Mouse (Mus musculus) liver, postnatal 0 days (tissue): ENCODE data around the gene Gm48552. TPM values are rescaled to one million over a fixed set of nuclear protein-coding genes. Genes with fewer than 3 reads are reported as not detected.

Experiments used
- ATAC-seq: fragments of 200-750 bp; cut with Nextera tagmentation; 2 replicates; pipeline ENCODE4 v1.8.0; 2017; ENCODE audit warnings: mild to moderate bottlenecking, moderate library complexity
- DNase-seq: peaks from one replicate; pipeline ENCODE4 v3.0.0-alpha.2; 2016
- H3K27ac ChIP-seq: fragments of 300-500 bp; sonication (generic); 2 replicates; pipeline ENCODE4 v1.5.1; 2014; ENCODE audit warnings: antibody characterized with exemption, moderate library complexity, mild to moderate bottlenecking, low read depth
- H3K27me3 ChIP-seq: fragments of 300-500 bp; sonication (generic); 2 replicates; pipeline ENCODE4 v1.6.1; 2014; ENCODE audit warnings: low read length, control low read depth, mixed read lengths; ENCODE audit not compliant: insufficient read depth
- H3K36me3 ChIP-seq: fragments of 300-500 bp; sonication (generic); replicated peaks from 2 replicates; pipeline ENCODE4 v1.6.1; 2014; ENCODE audit warnings: mild to moderate bottlenecking, control low read depth, low read length, moderate library complexity, mixed read lengths; ENCODE audit not compliant: insufficient read depth
- H3K4me1 ChIP-seq: fragments of 300-500 bp; sonication (generic); 2 replicates; pipeline ENCODE4 v1.6.1; 2014; ENCODE audit warnings: antibody characterized with exemption, mild to moderate bottlenecking, control low read depth; ENCODE audit not compliant: insufficient read depth
- H3K4me2 ChIP-seq: fragments of 300-500 bp; sonication (generic); 2 replicates; pipeline ENCODE4 v1.6.1; 2014; ENCODE audit warnings: low read depth, mild to moderate bottlenecking, low read length, moderate library complexity, mixed read lengths
- H3K4me3 ChIP-seq: fragments of 300-500 bp; sonication (generic); 2 replicates; pipeline ENCODE4 v1.5.1; 2014; ENCODE audit warnings: low read depth, low read length
- H3K9ac ChIP-seq: fragments of 300-500 bp; sonication (generic); replicated peaks from 2 replicates; pipeline ENCODE4 v1.6.1; 2014; ENCODE audit warnings: mild to moderate bottlenecking, moderate library complexity
- H3K9me3 ChIP-seq: fragments of 300-500 bp; sonication (generic); 2 replicates; pipeline ENCODE4 v1.6.1; 2016; ENCODE audit warnings: mild to moderate bottlenecking, control low read depth, low read length, mixed read lengths
- CTCF ChIP-seq: sonication (generic); IDR thresholded peaks from 2 replicates; pipeline ENCODE4 v1.5.1; 2016; ENCODE audit warnings: antibody characterized with exemption, low read depth
- EP300 ChIP-seq: IDR thresholded peaks from 2 replicates; pipeline ENCODE4 v1.6.1; 2016; ENCODE audit warnings: antibody characterized with exemption, low read depth, mild to moderate bottlenecking
- WGBS: fragments of 180-500 bp; shearing (Covaris S2); extraction: QIAGEN DNeasy Blood & Tissue Kit; methylation state at CpG from one replicate; pipeline ENCODE4 v1.1.7; 2014; ENCODE audit not compliant: insufficient replicate concordance; 5-methylcytosine and 5-hydroxymethylcytosine counted together
- polyA plus RNA-seq: library from polyadenylated mRNA; unstranded; fragments of >200 nt; fragmentation: Nextera tagmentation; extraction: Ambion mirVana; gene quantifications from 2 replicates; pipeline ENCODE4 v1.2.1, GENCODE M21; 2015

Gene Gm48552
- polyA plus RNA-seq, 1 experiment from 2014 or later: not detected

DNA sequence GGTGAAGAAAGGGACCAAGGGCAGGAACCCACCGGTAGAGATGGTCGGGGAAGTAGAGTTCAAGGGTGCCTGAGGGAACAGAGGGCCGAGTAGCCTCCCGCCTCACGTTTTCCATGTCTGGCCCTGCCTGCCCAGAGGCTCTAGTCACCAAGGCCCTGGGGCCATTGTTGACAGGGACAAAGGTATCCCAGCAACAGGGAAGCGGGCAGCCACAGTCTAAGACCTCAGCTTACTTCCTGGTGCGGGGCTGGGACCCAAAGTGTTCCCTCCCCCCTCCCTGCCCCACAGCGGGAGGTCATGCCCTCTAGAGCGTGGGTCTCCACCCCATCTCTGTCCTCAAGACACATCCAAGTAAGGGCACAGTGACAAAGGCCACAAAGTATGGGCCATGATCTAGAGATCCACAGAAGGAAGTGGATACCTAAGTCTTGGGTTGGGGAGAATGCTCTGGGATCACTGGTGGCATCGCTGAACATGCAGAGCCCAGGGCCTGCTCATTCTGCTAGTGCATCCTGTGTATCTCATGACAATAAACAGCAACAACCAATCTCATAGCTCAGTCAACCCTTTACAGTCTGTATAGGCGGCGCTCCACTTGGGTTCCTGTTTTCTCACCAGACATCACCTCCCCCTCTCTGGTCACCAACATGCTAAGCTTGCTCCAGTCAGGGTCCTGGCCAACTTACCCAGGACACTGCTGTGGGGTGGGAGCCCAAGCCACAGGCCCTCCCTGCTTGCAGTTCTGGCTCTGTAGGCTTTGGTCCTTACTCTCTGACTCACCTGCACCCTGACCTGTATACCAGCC, 22.9 kb upstream of the Gm48552 start, which contains the start of gene 4930404N11Rik:
TSS of gene 4930404N11Rik (minus strand) at position 145 of the 805 bp plus-strand sequence.
- Histone ChIP-seq H3K36me3 (peaks cover 79% of the 10 kb centered on the region), H3K9me3 (no peaks in the 10 kb centered on the region), H3K4me3 (no peak within 1 kb of the TSS), H3K9ac (no peak within 1 kb of the TSS), H3K4me1 (peaks cover 47% of the 10 kb centered on the region), H3K27me3 (no peaks in the 10 kb centered on the region), H3K27ac (peak within 1 kb of the TSS; percentile 50; the same call in 1 of the 2 replicates), H3K4me2 (no peak within 1 kb of the TSS)
- DNase-seq (peak; percentile 44), ATAC-seq (no peak)
- TF ChIP-seq EP300 (no peak), CTCF (no peak)
- WGBS: 37% methylated on average over 12 of the region's 12 CpGs

- Histone ChIP-seq H3K27me3 (no peaks in the 10 kb centered on the region), H3K4me1 (peaks cover 42% of the 10 kb centered on the region), H3K4me3 (no peak overlapping the region), H3K9ac (no peak overlapping the region), H3K9me3 (no peaks in the 10 kb centered on the region), H3K4me2 (no peak overlapping the region), H3K36me3 (peaks cover 79% of the 10 kb centered on the region), H3K27ac (peak overlapping the region; percentile 50; the same call in 1 of the 2 replicates)
- TF ChIP-seq CTCF (no peak), EP300 (no peak)
- DNase-seq (no peak), ATAC-seq (no peak)
- 63% methylated on average over 6 of the region's 6 CpGs for WGBS
These were observed 22.2 kb upstream of the Gm48552 start for GRCm38 (mm10) chr10:81366477-81367206.

DNA sequence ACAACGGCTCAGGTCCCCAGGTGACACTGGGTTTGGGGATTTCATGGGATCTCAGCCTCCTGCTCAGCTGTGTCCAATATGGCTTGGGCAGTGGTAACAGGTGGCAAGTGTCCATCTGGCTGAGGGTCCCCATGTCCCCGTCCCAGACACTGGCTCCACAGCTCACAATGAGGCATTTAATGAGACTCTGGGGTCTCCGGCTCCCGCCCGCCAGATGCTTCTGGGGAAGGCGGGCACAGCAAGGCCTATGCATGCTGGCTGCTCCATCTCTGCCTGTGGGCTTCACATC, 21.7 kb upstream of the Gm48552 start:
- TF ChIP-seq EP300 (no peak), CTCF (no peak)
- no peaks in the 10 kb centered on the region for H3K9me3 ChIP-seq
- H3K4me3 ChIP-seq: no peak overlapping the region
- H3K4me1 ChIP-seq: peaks cover 37% of the 10 kb centered on the region
- peaks cover 79% of the 10 kb centered on the region for H3K36me3 ChIP-seq
- no peak for ATAC-seq
- DNase-seq: no peak
- no peak overlapping the region for H3K9ac ChIP-seq
- no peaks in the 10 kb centered on the region for H3K27me3 ChIP-seq
- WGBS: 89% methylated on average over 6 of the region's 6 CpGs
- H3K4me2 ChIP-seq: no peak overlapping the region
- no peak overlapping the region for H3K27ac ChIP-seq

GRCm38 (mm10) chr10:81375322-81375721, 13.5 kb upstream of the Gm48552 start:
- Histone ChIP-seq H3K4me2 (peak overlapping the region; percentile 68), H3K4me3 (no peak overlapping the region), H3K9ac (no peak overlapping the region), H3K27me3 (no peaks in the 10 kb centered on the region), H3K4me1 (peaks cover 28% of the 10 kb centered on the region), H3K27ac (no peak overlapping the region), H3K9me3 (no peaks in the 10 kb centered on the region), H3K36me3 (peaks cover 53% of the 10 kb centered on the region)
- TF ChIP-seq CTCF (no peak), EP300 (no peak)
- ATAC-seq: no peak
- DNase-seq: no peak
- 94% methylated on average over 10 of the region's 10 CpGs for WGBS

DNA sequence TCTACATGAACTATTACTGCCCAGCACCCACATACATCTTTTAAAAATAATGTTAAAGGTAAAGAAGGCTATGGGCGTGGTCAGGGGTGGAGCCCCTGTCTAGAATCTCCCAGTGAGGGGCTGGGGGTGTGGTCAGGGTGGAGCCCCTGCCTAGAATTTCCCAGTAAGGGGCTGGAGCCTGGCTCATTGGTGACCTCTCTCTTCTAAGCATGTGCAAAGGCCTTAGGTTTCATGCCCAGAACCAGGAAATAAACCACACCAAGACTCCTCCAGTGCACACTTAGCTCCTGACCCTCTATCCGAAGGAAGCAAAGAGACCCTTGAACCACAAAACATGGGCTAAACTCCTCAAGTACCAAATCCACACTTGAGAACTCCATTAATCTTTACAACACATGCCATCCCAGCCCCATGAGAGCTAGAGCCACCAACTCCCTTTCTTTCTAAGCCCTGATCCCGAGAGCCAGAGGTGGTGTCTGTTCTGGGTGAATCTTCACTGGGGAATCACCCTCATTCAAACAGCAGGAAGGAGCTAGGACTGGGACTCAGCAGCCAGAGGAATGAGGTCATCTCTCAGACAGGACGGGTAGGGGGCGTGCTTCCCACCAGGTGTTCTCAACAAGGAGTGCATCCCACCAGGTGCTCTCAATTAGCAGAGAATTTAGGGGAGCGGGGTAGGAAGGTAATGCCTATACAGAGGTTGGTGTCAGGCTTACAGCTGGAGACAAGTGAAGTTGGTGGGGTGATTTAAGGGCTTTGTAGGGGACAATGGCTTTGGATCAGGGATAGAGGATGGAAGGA, 12.0 kb upstream of the Gm48552 start:
- H3K27me3 ChIP-seq: no peaks in the 10 kb centered on the region
- 41% methylated on average over 6 of the region's 6 CpGs for WGBS
- ATAC-seq (no peak), DNase-seq (peak; percentile 67)
- H3K36me3 ChIP-seq: peaks cover 39% of the 10 kb centered on the region
- H3K4me3 ChIP-seq: peak overlapping the region; percentile 87
- H3K4me1 ChIP-seq: peaks cover 39% of the 10 kb centered on the region
- peak overlapping the region; percentile 87 for H3K27ac ChIP-seq
- H3K4me2 ChIP-seq: peak overlapping the region; percentile 68
- H3K9me3 ChIP-seq: no peaks in the 10 kb centered on the region
- TF ChIP-seq CTCF (peak; percentile 25; the same call in 1 of the 2 replicates), EP300 (no peak)
- peak overlapping the region; percentile 97 for H3K9ac ChIP-seq

DNA sequence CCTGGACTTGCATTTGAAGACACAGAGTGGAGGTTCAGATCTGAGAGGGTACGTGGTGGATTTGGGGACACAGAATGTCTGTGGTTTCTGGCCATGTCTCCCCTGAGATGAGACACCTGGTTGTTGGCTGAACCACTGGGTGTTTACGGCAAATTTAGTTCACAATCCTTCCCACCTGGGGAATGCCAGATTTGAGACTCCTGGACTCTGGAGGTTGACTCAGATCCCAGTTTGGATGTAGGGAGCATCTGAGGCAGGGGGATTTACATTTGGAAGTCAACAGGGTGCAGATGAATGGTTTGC, 11.5 kb upstream of the Gm48552 start:
- Histone ChIP-seq H3K4me1 (peaks cover 39% of the 10 kb centered on the region), H3K9me3 (no peaks in the 10 kb centered on the region), H3K9ac (peak overlapping the region; percentile 97), H3K27ac (peak overlapping the region; percentile 87), H3K27me3 (no peaks in the 10 kb centered on the region), H3K36me3 (peaks cover 33% of the 10 kb centered on the region), H3K4me2 (peak overlapping the region; percentile 68), H3K4me3 (peak overlapping the region; percentile 87)
- DNase-seq (no peak), ATAC-seq (no peak)
- 43% methylated on average over 2 of the region's 2 CpGs for WGBS
- TF ChIP-seq EP300 (no peak), CTCF (no peak)
